Mouse (Mus musculus) midbrain, embryonic 16.5 days (tissue): ENCODE data around the gene Sox13. TPM values are rescaled to one million over a fixed set of nuclear protein-coding genes. Genes with fewer than 3 reads are reported as not detected.

Experiments
- ATAC-seq: fragments of 200-750 bp; cut with Nextera tagmentation; 2 replicates; pipeline ENCODE4 v1.8.0; 2017; ENCODE audit warnings: moderate TSS enrichment
- H3K27ac ChIP-seq: fragments of 300-500 bp; sonication (generic); 2 replicates; pipeline ENCODE4 v1.5.1; 2014; ENCODE audit warnings: mild to moderate bottlenecking, low read length, mixed read lengths
- H3K27me3 ChIP-seq: fragments of 300-500 bp; sonication (generic); 2 replicates; pipeline ENCODE4 v1.6.1; 2014; ENCODE audit warnings: low read depth, low read length, mixed read lengths; ENCODE audit not compliant: control insufficient read depth, insufficient read depth
- H3K36me3 ChIP-seq: fragments of 300-500 bp; sonication (generic); 2 replicates; pipeline ENCODE4 v1.6.1; 2014; ENCODE audit warnings: mild to moderate bottlenecking, low read length, moderate library complexity, mixed read lengths; ENCODE audit not compliant: control insufficient read depth, insufficient read depth
- H3K4me1 ChIP-seq: fragments of 300-500 bp; sonication (generic); 2 replicates; pipeline ENCODE4 v1.6.1; 2014; ENCODE audit warnings: mild to moderate bottlenecking, low read length, mixed read lengths; ENCODE audit not compliant: control insufficient read depth, insufficient read depth
- H3K4me2 ChIP-seq: fragments of 300-500 bp; sonication (generic); 2 replicates; pipeline ENCODE4 v1.6.1; 2014; ENCODE audit warnings: mild to moderate bottlenecking, low read length, mixed read lengths
- H3K4me3 ChIP-seq: fragments of 300-500 bp; sonication (generic); 2 replicates; pipeline ENCODE4 v1.5.1; 2014; ENCODE audit warnings: low read depth, mild to moderate bottlenecking, low read length, moderate library complexity, mixed read lengths
- H3K9ac ChIP-seq: fragments of 300-500 bp; sonication (generic); 2 replicates; pipeline ENCODE4 v1.6.1; 2014; ENCODE audit warnings: low read depth, low read length, mixed read lengths
- H3K9me3 ChIP-seq: fragments of 300-500 bp; sonication (generic); replicated peaks from 2 replicates; pipeline ENCODE4 v1.6.1; 2014; ENCODE audit warnings: mild to moderate bottlenecking, low read length, mixed read lengths; ENCODE audit not compliant: control insufficient read depth, poor library complexity, severe bottlenecking
- WGBS: fragments of 180-500 bp; shearing (Covaris S2); extraction: QIAGEN DNeasy Blood & Tissue Kit; methylation state at CpG from one replicate; pipeline ENCODE4 v1.1.7; 2014; 5-methylcytosine and 5-hydroxymethylcytosine counted together
- polyA plus RNA-seq: library from polyadenylated mRNA; unstranded; fragments of >200 nt; fragmentation: Nextera tagmentation; extraction: Ambion mirVana; gene quantifications from 2 replicates; pipeline ENCODE4 v1.2.1, GENCODE M21; 2015

The Sox13 gene
- polyA plus RNA-seq, 1 experiment from 2014 or later: 5.3 TPM

DNA sequence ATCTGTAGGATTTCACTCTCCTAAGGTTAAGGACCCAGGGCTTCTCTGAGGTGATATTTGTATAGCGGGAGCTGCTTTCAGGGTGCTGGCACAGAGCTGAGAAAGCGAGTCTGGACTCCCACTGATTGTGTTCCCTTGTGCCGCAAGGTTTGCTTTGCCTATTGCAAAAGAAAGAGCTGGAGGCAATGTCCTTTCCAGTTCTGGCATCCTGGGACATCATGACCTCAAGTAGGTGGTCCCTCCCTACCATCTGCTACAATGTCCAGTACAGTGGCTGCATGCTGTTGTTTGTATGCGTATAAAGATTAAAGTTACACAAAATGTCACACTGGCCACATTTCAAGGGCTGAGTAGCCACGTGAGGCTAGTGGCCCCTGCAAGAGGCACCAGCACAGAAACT is 62.1 kb downstream of the Sox13 start:
- 90% methylated on average over 5 of the region's 5 CpGs for WGBS
- Histone ChIP-seq H3K9me3 (no peaks in the 10 kb centered on the region), H3K36me3 (no peaks in the 10 kb centered on the region), H3K4me2 (no peak overlapping the region), H3K27ac (no peak overlapping the region), H3K9ac (no peak overlapping the region), H3K4me3 (no peak overlapping the region), H3K27me3 (no peaks in the 10 kb centered on the region; the same call in 1 of the 2 replicates), H3K4me1 (peaks cover 5% of the 10 kb centered on the region; the same call in 1 of the 2 replicates)
- ATAC-seq: no peak

DNA sequence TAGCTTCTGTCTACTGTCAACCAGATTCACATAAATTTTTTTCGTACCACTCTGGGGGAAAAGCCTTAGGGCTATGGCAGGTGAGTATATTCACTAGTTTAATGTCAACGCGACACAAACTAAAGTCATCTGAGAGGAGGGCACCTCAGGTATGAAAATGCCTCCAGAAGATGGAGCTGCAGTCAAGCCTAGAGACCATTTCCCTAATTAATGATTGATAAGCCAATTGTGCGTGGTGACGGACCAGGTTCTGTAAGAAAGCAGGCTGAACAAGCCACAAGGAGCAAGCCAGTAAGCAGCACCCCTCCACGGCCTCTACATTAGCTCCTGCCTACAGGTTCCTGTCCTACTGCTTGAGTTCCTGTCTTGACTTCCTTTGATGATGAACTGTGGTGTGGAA is 63.2 kb downstream of the Sox13 start:
- H3K9ac ChIP-seq: no peak overlapping the region
- ATAC-seq: no peak
- no peaks in the 10 kb centered on the region; the same call in 1 of the 2 replicates for H3K27me3 ChIP-seq
- no peak overlapping the region for H3K4me3 ChIP-seq
- H3K36me3 ChIP-seq: no peaks in the 10 kb centered on the region
- no peak overlapping the region for H3K27ac ChIP-seq
- peaks cover 5% of the 10 kb centered on the region; the same call in 1 of the 2 replicates for H3K4me1 ChIP-seq
- WGBS: 93% methylated on average over 6 of the region's 6 CpGs
- H3K9me3 ChIP-seq: no peaks in the 10 kb centered on the region
- no peak overlapping the region for H3K4me2 ChIP-seq

DNA sequence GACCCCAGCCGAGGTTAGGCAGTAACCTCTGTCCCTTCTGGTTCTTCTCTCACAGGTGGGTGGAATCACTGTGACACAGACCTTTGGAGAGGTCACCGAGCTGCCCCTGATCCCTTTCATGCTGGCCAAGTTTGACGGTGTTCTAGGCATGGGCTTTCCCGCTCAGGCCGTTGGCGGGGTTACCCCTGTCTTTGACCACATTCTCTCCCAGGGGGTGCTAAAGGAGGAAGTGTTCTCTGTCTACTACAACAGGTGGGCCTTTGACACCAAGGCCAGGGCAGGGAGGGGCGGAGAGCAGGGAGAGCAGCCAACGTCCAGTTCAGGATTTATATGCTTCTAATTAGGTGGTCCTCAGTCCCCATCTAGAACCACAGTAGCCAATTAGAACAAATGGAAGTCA is 67.8 kb downstream of the Sox13 start:
- no peak overlapping the region for H3K27ac ChIP-seq
- no peak overlapping the region for H3K4me3 ChIP-seq
- no peak overlapping the region for H3K4me2 ChIP-seq
- no peaks in the 10 kb centered on the region for H3K4me1 ChIP-seq
- H3K9me3 ChIP-seq: no peaks in the 10 kb centered on the region
- WGBS: 66% methylated on average over 8 of the region's 8 CpGs
- no peaks in the 10 kb centered on the region for H3K36me3 ChIP-seq
- no peak overlapping the region for H3K9ac ChIP-seq
- ATAC-seq: no peak
- H3K27me3 ChIP-seq: no peaks in the 10 kb centered on the region; the same call in 1 of the 2 replicates

- no peak overlapping the region for H3K9ac ChIP-seq
- H3K9me3 ChIP-seq: no peaks in the 10 kb centered on the region
- no peaks in the 10 kb centered on the region for H3K4me1 ChIP-seq
- H3K27ac ChIP-seq: no peak overlapping the region
- ATAC-seq: no peak
- no peak overlapping the region for H3K4me3 ChIP-seq
- WGBS: 65% methylated on average over 15 of the region's 15 CpGs
- no peaks in the 10 kb centered on the region; the same call in 1 of the 2 replicates for H3K27me3 ChIP-seq
- H3K4me2 ChIP-seq: no peak overlapping the region
- H3K36me3 ChIP-seq: no peaks in the 10 kb centered on the region
Observed at GRCm38 (mm10) chr1:133355912-133356311, 68.3 kb downstream of the Sox13 start.

GRCm38 (mm10) chr1:133355469-133355868 is 68.7 kb downstream of the Sox13 start:
- no peaks in the 10 kb centered on the region for H3K36me3 ChIP-seq
- H3K27ac ChIP-seq: no peak overlapping the region
- H3K27me3 ChIP-seq: no peaks in the 10 kb centered on the region; the same call in 1 of the 2 replicates
- no peak overlapping the region for H3K4me2 ChIP-seq
- no peak for ATAC-seq
- no peak overlapping the region for H3K4me3 ChIP-seq
- no peaks in the 10 kb centered on the region for H3K9me3 ChIP-seq
- 43% methylated on average over 5 of the region's 5 CpGs for WGBS
- no peak overlapping the region for H3K9ac ChIP-seq
- no peaks in the 10 kb centered on the region for H3K4me1 ChIP-seq

GRCm38 (mm10) chr1:133353371-133353809 is 70.8 kb downstream of the Sox13 start:
- H3K9ac ChIP-seq: no peak overlapping the region
- H3K36me3 ChIP-seq: no peaks in the 10 kb centered on the region
- H3K4me3 ChIP-seq: no peak overlapping the region
- ATAC-seq: no peak
- no peak overlapping the region for H3K4me2 ChIP-seq
- 47% methylated on average over 12 of the region's 12 CpGs for WGBS
- no peaks in the 10 kb centered on the region for H3K9me3 ChIP-seq
- H3K27me3 ChIP-seq: no peaks in the 10 kb centered on the region; the same call in 1 of the 2 replicates
- no peaks in the 10 kb centered on the region for H3K4me1 ChIP-seq
- no peak overlapping the region for H3K27ac ChIP-seq

DNA sequence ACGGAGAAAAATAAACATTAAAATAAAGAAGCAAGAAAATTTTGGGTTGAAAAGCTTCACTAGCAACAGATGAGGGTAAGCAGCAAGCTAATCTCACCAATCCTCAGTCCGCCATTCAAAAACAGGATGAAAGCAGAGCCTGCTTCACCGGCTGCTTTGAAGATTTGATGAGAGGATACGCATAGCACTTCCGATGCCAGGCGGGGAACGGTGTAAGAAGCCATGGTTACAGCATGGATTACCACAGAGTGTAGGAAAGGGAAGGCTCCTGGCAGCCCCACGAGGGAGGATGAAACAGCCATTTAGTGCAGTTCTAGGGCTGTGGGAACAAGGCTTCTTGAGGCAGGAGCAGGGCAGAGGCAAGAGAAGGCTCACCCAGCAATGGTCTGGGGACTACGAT is 72.4 kb downstream of the Sox13 start:
- no peak overlapping the region for H3K4me2 ChIP-seq
- 0 out of 2 replicates have a peak overlapping the region, but pooled peaks have one; percentile 5 for H3K27ac ChIP-seq
- H3K27me3 ChIP-seq: no peaks in the 10 kb centered on the region
- H3K4me3 ChIP-seq: no peak overlapping the region
- 26% methylated on average over 9 of the region's 9 CpGs for WGBS
- ATAC-seq: peak; percentile 39; the same call in 1 of the 2 replicates
- H3K9me3 ChIP-seq: no peaks in the 10 kb centered on the region
- no peaks in the 10 kb centered on the region for H3K4me1 ChIP-seq
- no peak overlapping the region for H3K9ac ChIP-seq
- H3K36me3 ChIP-seq: no peaks in the 10 kb centered on the region

DNA sequence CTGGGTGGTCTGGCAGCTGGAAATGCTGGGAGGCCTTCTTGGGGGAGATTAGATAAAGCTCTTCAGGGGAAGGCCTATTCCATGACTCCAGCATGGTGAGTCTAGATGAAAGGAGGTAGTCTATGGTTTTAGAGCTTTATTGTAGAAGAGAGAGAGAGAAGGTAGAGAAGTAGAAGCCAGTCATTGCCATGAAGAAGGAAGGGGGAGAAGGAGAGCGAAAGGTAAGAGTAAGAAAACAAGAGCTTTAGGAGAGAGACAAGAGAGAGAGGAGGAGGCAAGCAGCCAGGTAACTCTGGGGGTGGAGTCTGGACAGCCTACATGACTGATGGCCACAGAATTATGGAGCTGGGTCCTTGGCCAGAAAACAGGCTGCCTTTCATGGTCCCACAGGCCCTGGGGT is 74.0 kb downstream of the Sox13 start, which contains the start of gene Ren1:
Gene Ren1, plus strand, starts transcription at position 301 of the 400 bp plus-strand sequence.
- ATAC-seq: no peak
- 100% methylated on average over 1 of the region's 1 CpGs for WGBS
- H3K9ac ChIP-seq: no peak within 1 kb of the TSS

DNA sequence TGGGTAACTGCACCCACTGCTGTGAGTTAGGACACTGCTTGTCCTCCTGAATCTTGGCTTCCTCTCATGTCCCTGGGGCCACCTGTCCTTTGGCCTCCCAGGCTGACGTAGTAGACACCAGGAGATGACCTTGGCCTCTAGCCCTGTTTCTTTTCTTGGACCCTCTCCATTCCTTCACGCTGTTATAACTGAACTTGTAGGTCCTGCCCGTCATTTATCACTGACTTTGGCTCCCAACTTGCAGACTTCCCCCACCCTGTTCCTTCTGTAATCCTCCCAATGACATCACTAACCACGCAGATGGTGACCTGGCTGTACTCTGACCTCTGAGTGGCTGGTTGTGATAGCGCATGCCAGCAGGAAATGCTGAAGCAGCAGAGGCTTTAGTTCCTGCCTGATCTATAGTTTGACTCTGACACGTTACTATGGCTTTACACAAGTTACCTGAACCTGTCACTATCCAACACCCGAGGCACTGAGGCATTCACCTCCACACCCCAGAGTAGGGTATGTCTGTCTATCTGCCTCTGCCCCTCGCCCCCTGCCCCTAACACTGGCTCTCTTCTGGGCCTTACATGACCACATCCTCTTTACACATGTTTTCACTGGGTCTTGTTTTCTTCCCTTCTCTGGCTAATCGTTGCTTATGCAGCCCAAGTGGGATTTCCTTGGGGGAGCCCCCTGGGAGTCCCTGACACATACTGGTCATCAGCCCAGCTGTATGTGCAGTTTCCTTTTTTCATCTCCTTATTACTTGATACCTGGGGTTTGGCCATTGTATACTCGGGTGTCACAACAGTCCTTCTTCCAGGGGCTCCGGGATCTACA is 76.3 kb downstream of the Sox13 start:
- Histone ChIP-seq H3K4me3 (no peak overlapping the region), H3K9ac (no peak overlapping the region), H3K27me3 (no peaks in the 10 kb centered on the region), H3K9me3 (no peaks in the 10 kb centered on the region), H3K4me1 (no peaks in the 10 kb centered on the region), H3K27ac (no peak overlapping the region), H3K36me3 (no peaks in the 10 kb centered on the region), H3K4me2 (no peak overlapping the region)
- 78% methylated on average over 11 of the region's 11 CpGs for WGBS
- ATAC-seq: no peak

More for the DNA sequence above, 74.0 kb downstream of the Sox13 start, which contains the start of gene Ren1:
- no peak within 1 kb of the TSS for H3K4me3 ChIP-seq
- H3K27ac ChIP-seq: 0 out of 2 replicates have a peak within 1 kb of the TSS, but pooled peaks have one; percentile 3
- H3K4me1 ChIP-seq: no peaks in the 10 kb centered on the region
- H3K4me2 ChIP-seq: no peak within 1 kb of the TSS
- no peaks in the 10 kb centered on the region for H3K27me3 ChIP-seq
- H3K9me3 ChIP-seq: no peaks in the 10 kb centered on the region
- no peaks in the 10 kb centered on the region for H3K36me3 ChIP-seq
